Mouse (Mus musculus) ovary, adult 2 months (tissue): ENCODE results near the gene Bst2. TPM values are rescaled to one million over a fixed set of nuclear protein-coding genes. Genes with fewer than 3 reads are reported as not detected.

Experiments
- polyA plus RNA-seq: library from polyadenylated mRNA; depleted of rRNA; stranded (reverse); fragments of >200 nt; gene quantifications from 2 replicates; pipeline ENCODE4 v1.2.3, GENCODE M21; 2012; rRNA removed

The Bst2 gene
- polyA plus RNA-seq = 1,406 and 1,805 TPM in 2 replicates

DNA sequence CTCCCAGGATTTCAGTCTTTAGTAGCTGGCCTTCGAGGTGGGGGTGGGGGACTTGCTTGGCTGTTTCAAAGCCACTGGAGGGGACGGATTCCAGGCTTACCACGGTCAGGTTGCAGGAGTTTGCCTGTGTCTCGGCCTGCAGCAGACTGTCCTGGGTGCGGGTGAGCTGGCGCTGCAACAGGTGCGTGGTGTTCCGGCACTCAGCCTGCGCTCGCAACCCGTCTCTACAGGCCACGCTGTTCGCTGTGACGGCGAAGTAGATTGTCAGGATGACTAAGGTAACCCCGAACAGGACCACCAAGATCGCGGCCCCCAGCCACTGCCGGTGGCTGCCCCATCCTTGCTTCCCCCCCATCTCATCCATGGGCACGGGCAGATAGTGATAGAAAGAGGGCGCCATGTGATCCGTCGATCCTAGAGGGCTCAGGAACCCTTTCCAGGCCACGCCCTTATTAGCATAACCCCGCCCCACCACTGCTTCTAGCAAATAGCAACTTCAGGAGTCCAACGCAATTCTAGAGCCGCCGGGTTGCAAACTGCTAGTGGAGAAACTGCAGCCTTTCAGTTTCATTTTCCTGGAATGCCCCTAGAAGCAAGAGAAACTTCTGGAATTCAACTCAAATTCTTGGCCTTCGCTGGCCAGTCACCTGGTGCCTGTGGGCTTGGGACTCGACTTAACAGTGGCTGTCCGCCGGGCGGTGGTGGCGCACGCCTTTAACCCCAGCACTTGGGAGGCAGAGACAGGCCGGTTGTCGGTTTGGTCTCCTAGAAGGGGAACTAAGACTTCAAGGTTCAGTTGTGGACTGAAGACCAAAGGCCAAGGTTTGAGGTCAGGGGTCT lies at the start of gene Bst2:
Bst2 (minus strand) TSS at position 429 of the 840 bp plus-strand sequence.

DNA sequence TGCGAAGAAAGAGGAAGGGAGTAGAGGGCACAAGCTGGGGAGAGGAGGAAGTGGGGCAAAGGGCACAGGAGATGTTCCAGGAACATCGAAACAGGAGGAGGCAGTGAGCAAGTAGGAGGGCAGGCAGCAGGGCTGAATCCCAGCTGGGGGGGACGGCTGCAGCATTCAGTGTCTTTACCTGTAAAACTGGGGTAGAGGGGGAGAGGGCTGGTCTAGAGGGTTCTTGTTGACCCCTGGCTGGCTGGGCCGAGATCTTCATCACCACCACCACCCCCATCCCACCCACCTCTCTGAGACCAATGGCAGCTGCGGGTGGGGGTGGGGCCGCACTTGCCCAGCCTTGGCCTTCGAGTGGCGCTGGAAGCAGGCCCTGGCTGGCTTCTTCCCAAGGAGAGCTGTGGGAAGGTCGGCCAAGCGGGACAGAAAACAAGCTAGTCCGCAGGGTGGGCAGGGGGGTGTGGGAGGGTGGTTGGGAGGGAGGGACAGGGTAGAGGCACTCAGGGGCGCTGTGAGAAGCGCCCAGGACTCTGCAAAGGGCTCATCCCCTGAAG lies 31.2 kb upstream of the Bst2 start, which contains the start of gene Slc27a1:
Slc27a1 (plus strand) TSS at position 496 of the 551 bp plus-strand sequence.

DNA sequence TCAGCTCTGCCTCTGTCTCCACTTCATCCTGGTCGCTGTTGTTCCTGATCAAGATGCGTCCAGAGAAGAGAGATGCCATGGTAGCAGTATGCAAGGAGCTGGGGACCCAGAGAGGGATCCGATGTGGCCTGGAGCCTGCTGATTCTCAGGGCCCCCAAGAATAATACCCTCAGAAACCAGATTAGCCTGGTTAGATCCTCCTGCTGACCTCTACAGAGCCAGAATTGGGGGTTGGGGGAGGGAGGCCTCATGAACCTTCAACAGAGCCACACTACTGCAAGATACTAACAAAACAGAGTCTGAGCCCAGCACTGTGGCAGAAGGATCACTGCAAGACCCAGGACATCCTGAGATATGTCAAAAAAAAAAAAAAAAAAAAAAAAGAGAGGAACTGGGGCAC lies 29.2 kb upstream of the Bst2 start, which contains the start of gene Nxnl1:
Nxnl1 (minus strand) TSS at position 101 of the 400 bp plus-strand sequence.

DNA sequence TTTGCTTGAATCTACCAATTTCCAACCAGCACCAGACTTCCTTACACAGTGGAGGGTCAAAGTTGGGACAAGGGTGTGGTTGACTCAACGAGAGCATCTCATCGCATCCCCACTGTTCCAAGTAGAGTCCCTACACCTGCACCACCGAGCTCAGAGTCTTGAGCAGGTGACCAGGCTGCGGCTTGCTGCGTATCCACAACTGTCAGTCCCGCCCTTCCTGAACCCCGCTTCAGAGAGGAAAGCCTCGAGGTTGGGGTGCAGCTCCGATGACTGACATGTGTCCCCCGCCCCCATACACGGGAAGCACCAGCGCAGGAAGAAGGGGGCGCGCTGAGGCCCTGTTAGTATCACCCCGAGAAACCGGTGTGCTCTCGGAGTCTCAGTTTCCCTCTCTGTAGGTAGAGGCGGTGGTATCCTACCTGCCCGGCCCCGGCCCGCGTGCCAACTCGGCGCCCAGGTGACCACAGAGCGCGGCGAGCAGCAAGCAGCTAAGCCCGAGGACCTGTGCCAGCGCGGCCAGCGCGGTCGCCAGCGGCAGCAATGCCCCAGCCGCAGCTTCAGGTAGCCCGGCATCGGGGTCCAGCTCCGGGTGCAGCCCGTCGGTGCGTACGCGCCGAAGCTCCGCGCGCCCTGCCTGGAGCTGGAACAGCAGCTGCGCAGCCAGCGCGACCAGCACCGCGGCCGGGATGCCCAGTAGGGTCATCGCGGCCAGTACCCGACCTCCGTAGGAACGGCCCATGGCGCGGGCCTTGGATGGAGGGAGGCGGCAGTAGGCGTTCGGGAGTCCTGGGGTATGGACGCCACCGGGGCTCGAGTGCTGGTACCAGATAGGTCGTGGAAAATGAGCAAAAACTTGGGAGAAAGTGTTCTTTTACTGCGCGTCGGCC lies 21.1 kb upstream of the Bst2 start, which contains the start of gene Tmem221:
Tmem221 (minus strand) TSS at position 801 of the 887 bp plus-strand sequence.

DNA sequence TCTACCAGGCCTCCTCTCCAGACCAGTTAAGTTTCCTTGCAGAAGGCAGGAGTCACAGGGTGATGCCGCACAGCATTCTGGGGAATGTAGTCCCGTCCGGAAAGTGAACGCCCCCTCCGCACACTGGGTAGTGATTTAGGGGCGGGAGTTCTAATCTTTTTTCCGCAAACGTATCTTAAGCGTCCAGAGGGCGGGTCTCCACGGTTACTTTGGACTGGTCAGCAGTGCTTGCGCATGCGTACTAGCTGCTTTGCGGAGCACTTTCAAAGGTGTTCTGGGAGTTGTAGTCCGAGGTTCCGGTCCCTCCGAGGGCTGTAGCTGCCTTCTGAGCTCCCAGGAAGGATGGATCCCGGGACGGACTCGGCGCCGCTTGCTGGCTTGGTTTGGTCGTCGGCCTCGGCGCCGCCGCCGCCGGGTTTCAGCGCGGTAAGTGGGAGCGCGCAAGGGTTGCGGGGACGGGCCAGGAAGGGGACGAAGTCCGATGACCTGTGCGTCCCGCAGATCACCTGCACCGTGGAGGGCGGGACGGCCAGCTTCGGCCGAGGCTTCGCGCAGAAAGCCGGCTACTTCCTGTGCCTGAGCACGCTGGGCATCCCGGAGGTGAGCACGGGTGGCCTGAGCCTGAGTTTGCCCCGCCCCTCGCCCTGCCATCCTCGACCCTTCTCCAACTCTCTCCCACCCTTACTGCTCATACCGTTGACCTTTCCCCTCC lies 5.5 kb upstream of the Bst2 start, which contains the start of gene Mvb12a:
Mvb12a (plus strand) TSS at position 291 of the 712 bp plus-strand sequence.

DNA sequence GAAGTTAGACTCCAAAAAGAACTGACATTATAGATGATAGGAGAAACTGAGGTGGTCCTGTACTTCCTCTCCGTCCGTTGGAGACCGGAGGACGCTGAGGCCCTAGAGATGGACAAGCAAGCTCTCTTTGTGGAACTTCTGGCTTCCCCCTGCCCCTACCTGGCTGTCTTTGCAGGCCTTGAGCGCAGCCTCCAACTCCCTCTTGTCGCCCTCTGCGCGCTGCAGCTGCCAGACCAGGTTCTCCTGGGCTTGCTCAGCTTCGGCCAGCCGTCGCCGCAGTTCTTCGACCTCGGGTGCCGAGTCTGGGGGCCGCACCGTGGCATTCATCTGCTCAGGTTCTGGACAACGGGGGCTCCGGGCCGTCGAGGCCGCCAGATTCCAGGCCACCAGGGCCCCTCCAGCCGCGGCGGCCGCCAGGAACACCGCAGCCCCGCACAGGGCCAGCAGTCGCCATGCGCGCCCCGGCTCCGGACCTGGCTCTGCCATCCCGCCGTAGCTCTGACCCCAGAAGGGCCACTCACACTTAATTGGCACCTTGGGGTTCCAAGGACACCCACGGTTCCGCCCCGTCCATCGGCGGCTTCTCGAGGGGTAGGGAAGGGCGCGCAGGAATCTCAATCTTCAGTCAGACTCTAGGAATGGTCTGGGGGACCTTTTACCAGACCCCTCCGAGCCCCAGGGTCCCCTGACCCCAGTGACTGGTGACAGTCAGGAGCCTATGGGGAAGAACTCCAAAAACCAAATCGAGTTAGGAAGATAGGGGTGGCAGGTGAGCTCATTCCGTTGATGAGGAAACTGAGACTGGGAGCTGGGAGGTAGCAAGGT lies 11.8 kb downstream of the Bst2 start, which contains the start of gene Ccdc194:
Ccdc194 (minus strand) TSS at position 486 of the 825 bp plus-strand sequence.

DNA sequence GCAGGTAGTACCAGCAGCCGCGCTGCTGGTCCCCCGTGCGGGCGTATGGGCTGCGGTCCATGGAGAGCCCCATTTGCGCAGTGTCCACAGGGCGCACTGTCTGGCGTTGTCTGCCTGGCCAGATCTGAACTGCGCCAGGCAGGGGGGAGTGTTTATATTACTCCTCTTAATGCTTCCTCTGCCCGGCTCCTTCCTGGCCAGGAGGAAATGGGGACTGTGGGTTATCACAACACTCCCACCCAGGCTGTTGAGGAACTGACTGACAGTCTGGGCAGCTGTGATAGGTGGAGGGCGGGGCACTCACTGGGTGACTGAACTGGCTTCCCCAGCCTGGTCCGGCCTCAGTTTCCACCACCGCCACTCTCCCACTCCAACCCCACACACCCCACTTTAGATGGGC lies 25.6 kb downstream of the Bst2 start, which contains the start of gene Plvap:
Plvap (minus strand) TSS at position 109 of the 400 bp plus-strand sequence.

DNA sequence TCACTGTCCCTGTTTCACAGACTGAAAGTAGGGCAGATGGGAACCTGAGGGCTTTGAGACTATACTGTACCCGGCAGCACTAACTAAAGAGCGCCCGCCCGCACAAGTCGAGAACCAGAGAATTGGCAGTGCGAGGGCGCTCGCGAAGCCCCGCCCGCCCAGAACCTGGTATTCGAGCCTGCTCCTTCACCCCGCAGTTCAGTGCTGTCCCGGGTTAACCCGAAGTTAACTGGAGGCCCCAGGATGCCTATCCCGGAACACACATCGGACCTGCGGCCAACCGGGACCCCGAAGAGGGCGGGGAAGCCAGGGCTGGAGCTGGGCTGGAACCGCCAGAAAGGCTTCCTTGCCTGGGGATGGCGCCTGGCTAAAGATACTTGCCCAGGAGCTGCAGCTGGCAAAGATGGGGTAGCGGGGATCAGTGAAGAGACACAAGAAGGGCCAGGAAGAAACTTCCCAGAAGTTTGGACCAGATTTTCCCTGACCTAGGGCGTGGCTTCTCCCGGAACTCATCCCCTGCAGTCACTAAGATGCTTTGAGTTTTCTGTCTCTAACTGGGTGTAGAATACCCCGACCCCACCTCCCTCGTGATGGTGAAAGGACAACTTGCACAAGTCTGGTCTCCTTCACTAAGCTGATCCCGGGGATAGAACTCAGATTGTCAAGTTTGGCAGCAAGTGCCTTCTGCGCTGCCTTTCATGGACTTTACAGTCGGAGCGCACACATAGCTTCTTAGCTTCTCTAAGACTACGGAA lies 49.4 kb downstream of the Bst2 start, which contains the start of gene Gtpbp3:
Gtpbp3 (plus strand) TSS at position 413 of the 755 bp plus-strand sequence.

DNA sequence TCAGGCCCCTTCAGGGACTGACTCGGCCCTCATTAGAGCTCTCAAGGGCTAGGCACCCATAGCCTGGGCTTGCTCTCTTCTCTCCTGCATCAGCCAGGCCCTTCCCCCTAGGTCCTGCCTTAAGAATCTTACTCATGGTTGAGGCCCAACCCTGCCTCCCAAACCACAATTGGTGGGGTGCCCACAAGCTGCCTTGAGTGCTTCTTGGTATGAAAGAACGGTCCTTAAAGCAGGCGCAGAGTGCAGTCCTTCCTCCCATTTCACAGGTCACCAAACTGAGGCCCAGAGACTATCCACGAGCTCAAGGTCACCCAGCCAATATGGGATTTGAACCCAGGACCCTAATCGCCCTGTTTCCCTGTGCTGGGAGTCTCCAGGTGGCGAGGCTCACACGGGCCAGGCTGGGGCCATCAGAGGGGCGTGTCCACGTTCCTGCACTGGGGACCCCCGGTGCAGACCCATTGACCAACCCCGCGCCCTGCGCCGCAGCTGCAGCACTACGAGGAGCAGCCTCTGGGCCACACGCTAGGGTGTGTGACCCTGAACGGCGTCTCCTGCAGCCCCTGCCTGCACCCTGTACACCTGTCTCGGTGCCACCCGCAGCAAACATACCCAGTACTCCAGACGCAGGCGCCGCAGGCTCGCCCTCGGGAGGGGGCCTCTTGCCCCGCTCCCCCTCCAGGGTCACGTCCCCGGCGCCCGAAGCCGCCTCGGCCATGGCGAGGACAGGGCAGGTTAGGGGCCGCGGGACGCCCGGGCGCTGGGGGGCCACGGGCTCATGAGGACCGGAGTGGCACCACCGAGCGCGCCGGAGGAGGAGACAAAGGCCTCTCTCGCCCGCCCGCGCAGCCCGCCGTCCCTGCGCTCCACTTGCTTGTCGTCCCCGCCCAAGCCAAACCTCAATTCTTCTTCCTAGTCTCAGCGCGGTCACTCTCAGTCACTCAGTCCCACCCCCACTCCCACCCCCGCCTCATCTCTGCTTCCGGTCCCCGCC lies 51.8 kb downstream of the Bst2 start, which contains the start of gene Ano8:
Ano8 (minus strand) TSS at position 822 of the 994 bp plus-strand sequence.

Other genes with a start within 250 kb of the Bst2 start
- 174 and 185 TPM in 2 replicates for gene Use1, start 170.6 kb downstream of the Bst2 start, polyA plus RNA-seq
- 15.4 and 16.1 TPM in 2 replicates for gene Ocel1, start 166.2 kb downstream of the Bst2 start, polyA plus RNA-seq
- gene Nr2f6, start 155.5 kb downstream of the Bst2 start, polyA plus RNA-seq = 375 and 551 TPM in 2 replicates
- 40.4 and 44.7 TPM in 2 replicates for gene Ushbp1, start 141.7 kb downstream of the Bst2 start, polyA plus RNA-seq
- 142 and 165 TPM in 2 replicates for gene Babam1, start 140.6 kb downstream of the Bst2 start, polyA plus RNA-seq
- gene Ankle1, start 131.4 kb downstream of the Bst2 start, polyA plus RNA-seq = 18.1 and 24.0 TPM in 2 replicates
- 123 and 134 TPM in 2 replicates for gene Abhd8, start 73.8 kb downstream of the Bst2 start, polyA plus RNA-seq
- 126 and 156 TPM in 2 replicates for gene Mrpl34, start 72.5 kb downstream of the Bst2 start, polyA plus RNA-seq
- 106 and 116 TPM in 2 replicates for gene Dda1, start 68.3 kb downstream of the Bst2 start, polyA plus RNA-seq
- gene Ano8, start 51.5 kb downstream of the Bst2 start, polyA plus RNA-seq = 51.3 and 72.4 TPM in 2 replicates
- 62.6 and 70.6 TPM in 2 replicates for gene Gtpbp3, start 49.4 kb downstream of the Bst2 start, polyA plus RNA-seq
- gene Plvap, start 25.7 kb downstream of the Bst2 start, polyA plus RNA-seq = 127 and 165 TPM in 2 replicates
- 0.21 and 0.85 TPM in 2 replicates for gene Ccdc194, start 11.7 kb downstream of the Bst2 start, polyA plus RNA-seq
- 244 and 264 TPM in 2 replicates for gene Mvb12a, start 5.5 kb upstream of the Bst2 start, polyA plus RNA-seq
- gene Tmem221, start 21.4 kb upstream of the Bst2 start, polyA plus RNA-seq = 22.7 and 37.6 TPM in 2 replicates
- gene Nxnl1, start 29.1 kb upstream of the Bst2 start, polyA plus RNA-seq = 0.10 and 0.16 TPM in 2 replicates
- 457 and 488 TPM in 2 replicates for gene Slc27a1, start 31.4 kb upstream of the Bst2 start, polyA plus RNA-seq
- 330 and 475 TPM in 2 replicates for gene Pgls, start 54.7 kb upstream of the Bst2 start, polyA plus RNA-seq
- gene Fam129c, start 60.2 kb upstream of the Bst2 start, polyA plus RNA-seq = 9.1 and 11.0 TPM in 2 replicates
- gene Colgalt1, start 73.5 kb upstream of the Bst2 start, polyA plus RNA-seq = 345 and 390 TPM in 2 replicates
- gene Unc13a, start 134.3 kb upstream of the Bst2 start, polyA plus RNA-seq = 1.6 and 2.0 TPM in 2 replicates
- 26.2 and 28.2 TPM in 2 replicates for gene Jak3, start 138.8 kb upstream of the Bst2 start, polyA plus RNA-seq
- 614 and 743 TPM in 2 replicates for gene Insl3, start 151.8 kb upstream of the Bst2 start, polyA plus RNA-seq
- gene B3gnt3, start 164.3 kb upstream of the Bst2 start, polyA plus RNA-seq = 9.5 and 13.4 TPM in 2 replicates
- 17.0 and 20.9 TPM in 2 replicates for gene Fcho1, start 188.3 kb upstream of the Bst2 start, polyA plus RNA-seq